Mouse (Mus musculus) hindbrain, embryonic 10.5 days (tissue): ENCODE results near the gene Drg2. TPM values are rescaled to one million over a fixed set of nuclear protein-coding genes. Genes with fewer than 3 reads are reported as not detected.

Experiments used
- DNase-seq: peaks from one replicate; pipeline ENCODE4 v3.0.0-alpha.2; 2017; ENCODE audit warnings: low spot score
- H3K27ac ChIP-seq: fragments of 300-500 bp; sonication (generic); 2 replicates; pipeline ENCODE4 v1.5.1; 2016; ENCODE audit warnings: mild to moderate bottlenecking, moderate library complexity
- H3K27me3 ChIP-seq: fragments of 300-500 bp; sonication (generic); 2 replicates; pipeline ENCODE4 v1.6.1; 2016; ENCODE audit warnings: mild to moderate bottlenecking; ENCODE audit not compliant: poor library complexity, insufficient read depth, severe bottlenecking
- H3K36me3 ChIP-seq: fragments of 300-500 bp; sonication (generic); 2 replicates; pipeline ENCODE4 v1.6.1; 2016; ENCODE audit warnings: mild to moderate bottlenecking, moderate library complexity
- H3K4me1 ChIP-seq: fragments of 300-500 bp; sonication (generic); replicated peaks from 2 replicates; pipeline ENCODE4 v1.6.1; 2016; ENCODE audit warnings: mild to moderate bottlenecking
- H3K4me3 ChIP-seq: fragments of 300-500 bp; sonication (generic); 2 replicates; pipeline ENCODE4 v1.5.1; 2016; ENCODE audit warnings: mild to moderate bottlenecking, moderate library complexity
- H3K9me3 ChIP-seq: fragments of 300-500 bp; sonication (generic); 2 replicates; pipeline ENCODE4 v1.6.1; 2016; ENCODE audit warnings: mild to moderate bottlenecking, moderate library complexity
- WGBS: fragments of 180-500 bp; shearing (Covaris S2); methylation state at CpG from one replicate; pipeline ENCODE4 v1.1.7; 2016; 5-methylcytosine and 5-hydroxymethylcytosine counted together
- polyA plus RNA-seq: library from polyadenylated mRNA; unstranded; fragments of >200 nt; fragmentation: Nextera tagmentation; extraction: Ambion mirVana; gene quantifications from 2 replicates; pipeline ENCODE4 v1.2.1, GENCODE M21; 2016

Drg2 gene
- polyA plus RNA-seq, 1 experiment from 2014 or later = 131 TPM

DNA sequence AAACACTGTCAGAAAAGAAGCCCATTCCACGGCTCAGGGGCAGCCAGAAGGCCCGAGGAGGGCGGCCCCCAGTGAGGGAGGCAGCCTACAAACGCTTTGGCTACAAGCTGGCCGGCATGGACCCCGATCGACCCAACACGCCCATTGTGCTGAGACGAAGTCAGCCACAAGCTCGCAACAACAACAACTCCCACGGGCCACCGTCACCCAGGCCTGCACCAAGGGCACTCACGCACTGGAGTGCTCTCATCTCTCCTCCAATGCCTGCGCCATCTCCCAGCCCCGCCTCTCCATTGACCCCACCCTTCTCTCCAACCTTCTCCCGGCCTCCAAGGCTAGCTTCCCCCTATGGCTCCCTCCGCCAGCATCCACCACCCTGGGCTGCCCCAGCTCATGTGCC is 23.7 kb downstream of the Drg2 start:
- 46% methylated on average over 17 of the region's 17 CpGs for WGBS
- Histone ChIP-seq H3K9me3 (no peaks in the 10 kb centered on the region), H3K27me3 (no peaks in the 10 kb centered on the region), H3K4me3 (peak overlapping the region; percentile 23; the same call in 1 of the 2 replicates), H3K4me1 (peaks cover 19% of the 10 kb centered on the region), H3K36me3 (no peaks in the 10 kb centered on the region), H3K27ac (peak overlapping the region; percentile 64)
- DNase-seq = peak; percentile 25

DNA sequence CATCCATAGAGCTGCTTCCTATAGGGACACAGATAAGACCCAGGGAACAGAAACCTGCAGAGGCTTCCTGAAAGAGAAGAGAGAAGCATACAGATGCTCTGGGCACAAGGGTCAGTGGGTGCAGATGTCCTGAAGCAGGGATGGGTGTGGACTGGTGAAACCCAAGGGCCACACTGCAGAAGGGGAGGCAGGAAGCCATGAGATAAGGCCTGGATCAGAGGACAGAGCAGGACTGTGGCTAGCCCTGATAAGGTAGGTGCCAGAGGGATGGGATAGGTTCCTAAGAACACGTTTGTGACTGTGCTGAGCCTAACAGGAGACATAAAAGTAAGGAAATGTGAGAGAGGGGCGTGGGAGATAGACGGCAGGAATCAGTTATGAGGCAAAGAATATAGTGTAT is 31.9 kb downstream of the Drg2 start:
- H3K4me1 ChIP-seq = no peaks in the 10 kb centered on the region
- no peak for DNase-seq
- no peak overlapping the region for H3K4me3 ChIP-seq
- no peaks in the 10 kb centered on the region for H3K36me3 ChIP-seq
- no peak overlapping the region for H3K27ac ChIP-seq
- no peaks in the 10 kb centered on the region for H3K27me3 ChIP-seq
- H3K9me3 ChIP-seq = no peaks in the 10 kb centered on the region
- WGBS = 75% methylated on average over 3 of the region's 3 CpGs

- H3K4me1 ChIP-seq = no peaks in the 10 kb centered on the region
- H3K27ac ChIP-seq = no peak overlapping the region
- no peak for DNase-seq
- no peak overlapping the region for H3K4me3 ChIP-seq
- no peaks in the 10 kb centered on the region for H3K36me3 ChIP-seq
- WGBS = 90% methylated on average over 5 of the region's 5 CpGs
- H3K27me3 ChIP-seq = no peaks in the 10 kb centered on the region
- H3K9me3 ChIP-seq = no peaks in the 10 kb centered on the region
These were observed 38.3 kb downstream of the Drg2 start for GRCm38 (mm10) chr11:60492726-60493125.

GRCm38 (mm10) chr11:60495692-60496091 is 41.3 kb downstream of the Drg2 start:
- Histone ChIP-seq H3K36me3 (no peaks in the 10 kb centered on the region), H3K27me3 (no peaks in the 10 kb centered on the region), H3K4me3 (no peak overlapping the region), H3K9me3 (no peaks in the 10 kb centered on the region), H3K4me1 (no peaks in the 10 kb centered on the region), H3K27ac (no peak overlapping the region)
- DNase-seq = no peak
- 73% methylated on average over 2 of the region's 2 CpGs for WGBS

DNA sequence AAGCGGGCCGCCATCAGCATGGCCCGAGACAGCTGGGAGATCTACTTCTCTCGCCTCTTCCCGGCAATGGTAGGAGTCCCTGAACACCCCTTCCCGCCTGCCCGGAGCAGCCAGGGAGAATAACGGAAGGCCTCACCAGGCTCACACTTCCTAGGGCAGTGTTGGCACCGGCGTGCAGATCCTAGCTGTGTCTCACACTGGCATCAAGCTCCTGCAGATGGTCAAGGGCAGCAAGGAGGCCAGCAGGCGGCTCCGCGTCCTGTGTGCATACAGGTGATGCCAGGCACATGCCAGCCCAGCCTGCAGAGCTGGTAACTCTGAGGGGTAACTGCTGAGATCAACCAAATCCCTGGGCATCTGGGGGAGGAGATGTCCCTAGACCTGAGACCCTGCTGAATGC is 52.9 kb downstream of the Drg2 start:
- Histone ChIP-seq H3K9me3 (no peaks in the 10 kb centered on the region), H3K27ac (no peak overlapping the region), H3K4me1 (peaks cover 19% of the 10 kb centered on the region), H3K27me3 (peaks cover 51% of the 10 kb centered on the region), H3K4me3 (no peak overlapping the region), H3K36me3 (no peaks in the 10 kb centered on the region)
- WGBS = 84% methylated on average over 13 of the region's 13 CpGs
- DNase-seq = no peak

GRCm38 (mm10) chr11:60508950-60509349 is 54.6 kb downstream of the Drg2 start:
- no peaks in the 10 kb centered on the region for H3K36me3 ChIP-seq
- peak overlapping the region; percentile 68 for H3K27ac ChIP-seq
- DNase-seq = peak; percentile 10
- peaks cover 51% of the 10 kb centered on the region for H3K27me3 ChIP-seq
- peak overlapping the region; percentile 49 for H3K4me3 ChIP-seq
- WGBS = 6% methylated on average over 11 of the region's 11 CpGs
- H3K4me1 ChIP-seq = peaks cover 19% of the 10 kb centered on the region
- no peaks in the 10 kb centered on the region for H3K9me3 ChIP-seq

DNA sequence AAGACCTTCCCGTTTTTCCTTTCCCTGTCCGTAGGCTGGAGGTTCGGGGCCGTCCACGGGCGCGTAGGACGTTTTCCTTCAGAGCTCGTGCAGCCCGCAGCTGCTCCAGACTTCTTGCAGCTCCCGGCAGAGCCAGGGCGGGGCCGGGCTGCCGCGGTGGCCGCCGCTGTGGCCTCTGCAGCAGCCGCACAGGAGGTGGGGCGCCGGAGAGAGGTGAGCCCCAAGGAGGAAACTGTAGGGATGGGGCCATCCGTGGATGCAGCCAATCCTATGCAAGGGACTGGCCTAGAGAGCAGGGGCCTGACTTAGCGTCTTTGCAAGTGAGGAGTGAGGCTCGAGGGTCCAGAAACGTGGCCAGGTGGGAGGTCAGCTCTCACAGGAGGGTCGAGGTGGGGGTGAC is 55.1 kb downstream of the Drg2 start:
- Histone ChIP-seq H3K36me3 (no peaks in the 10 kb centered on the region), H3K4me1 (peaks cover 19% of the 10 kb centered on the region), H3K9me3 (no peaks in the 10 kb centered on the region), H3K4me3 (peak overlapping the region; percentile 49), H3K27ac (peak overlapping the region; percentile 68), H3K27me3 (peaks cover 51% of the 10 kb centered on the region)
- 1% methylated on average over 25 of the region's 25 CpGs for WGBS
- DNase-seq = peak; percentile 46

DNA sequence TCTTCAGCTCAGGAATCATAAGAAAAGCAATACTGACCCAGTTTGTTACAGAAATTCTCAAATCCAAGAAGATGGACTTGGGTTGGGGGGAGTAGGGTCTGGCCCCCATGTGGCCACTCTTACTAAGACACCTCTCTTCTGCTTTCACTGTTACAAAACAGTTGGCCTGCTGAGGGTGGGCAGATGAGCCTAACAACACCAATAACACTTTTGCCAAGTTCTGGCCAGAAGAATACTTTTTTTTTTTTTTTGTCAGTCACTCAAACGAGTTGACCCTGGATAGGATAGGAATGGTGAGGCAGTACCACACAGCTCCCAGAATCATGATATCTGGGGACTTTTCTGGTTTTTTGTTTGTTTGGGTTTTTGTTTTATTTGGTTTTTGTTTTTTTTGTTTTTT is 57.5 kb downstream of the Drg2 start:
- Histone ChIP-seq H3K27me3 (peaks cover 42% of the 10 kb centered on the region), H3K36me3 (no peaks in the 10 kb centered on the region), H3K4me3 (no peak overlapping the region), H3K9me3 (no peaks in the 10 kb centered on the region), H3K27ac (no peak overlapping the region), H3K4me1 (peaks cover 21% of the 10 kb centered on the region)
- 86% methylated on average over 1 of the region's 1 CpGs for WGBS
- DNase-seq = no peak

GRCm38 (mm10) chr11:60512520-60512919 is 58.1 kb downstream of the Drg2 start:
- Histone ChIP-seq H3K27me3 (peaks cover 36% of the 10 kb centered on the region), H3K9me3 (no peaks in the 10 kb centered on the region), H3K4me3 (no peak overlapping the region), H3K4me1 (peaks cover 21% of the 10 kb centered on the region), H3K27ac (no peak overlapping the region), H3K36me3 (no peaks in the 10 kb centered on the region)
- 77% methylated on average over 2 of the region's 2 CpGs for WGBS
- DNase-seq = no peak

GRCm38 (mm10) chr11:60514941-60515340 is 60.5 kb downstream of the Drg2 start:
- DNase-seq = no peak
- peaks cover 6% of the 10 kb centered on the region; the same call in 1 of the 2 replicates for H3K4me1 ChIP-seq
- 70% methylated on average over 2 of the region's 2 CpGs for WGBS
- H3K9me3 ChIP-seq = no peaks in the 10 kb centered on the region
- no peak overlapping the region for H3K4me3 ChIP-seq
- H3K27me3 ChIP-seq = peaks cover 13% of the 10 kb centered on the region
- no peaks in the 10 kb centered on the region for H3K36me3 ChIP-seq
- no peak overlapping the region for H3K27ac ChIP-seq

DNA sequence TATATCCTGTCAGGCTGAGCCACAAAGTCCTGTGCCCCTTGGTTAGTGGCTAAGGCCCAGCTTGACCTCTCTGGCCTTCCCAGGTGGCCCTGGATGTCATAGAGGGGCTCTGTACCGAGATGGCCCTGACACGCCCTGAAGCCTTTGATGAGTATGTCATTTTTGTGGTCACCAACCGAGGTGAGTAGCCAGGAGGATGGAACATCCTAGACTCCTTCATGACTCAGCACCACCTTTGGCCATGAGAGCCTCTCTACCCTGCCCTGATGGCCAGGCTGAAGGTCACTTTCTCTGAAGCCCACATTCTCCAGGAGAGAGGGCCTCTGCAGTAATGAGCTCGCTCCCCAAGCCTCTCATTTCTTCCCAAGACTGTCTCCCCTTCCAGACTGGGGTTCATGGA is 63.9 kb downstream of the Drg2 start:
- no peaks in the 10 kb centered on the region for H3K27me3 ChIP-seq
- 80% methylated on average over 4 of the region's 4 CpGs for WGBS

More for the DNA sequence above, 63.9 kb downstream of the Drg2 start:
- H3K9me3 ChIP-seq = no peaks in the 10 kb centered on the region
- no peak for DNase-seq
- 0 out of 2 replicates have a peak, but pooled peaks cover 5% of the 10 kb centered on the region for H3K4me1 ChIP-seq
- H3K4me3 ChIP-seq = no peak overlapping the region
- no peaks in the 10 kb centered on the region for H3K36me3 ChIP-seq
- no peak overlapping the region for H3K27ac ChIP-seq

Other genes starting within 250 kb of the Drg2 start
- gene Srebf1, start 232.0 kb upstream of the Drg2 start, polyA plus RNA-seq = 45.0 and 55.8 TPM in 2 replicates
- gene Tom1l2, start 101.7 kb upstream of the Drg2 start, polyA plus RNA-seq = 21.6 and 30.7 TPM in 2 replicates
- gene Drc3, start 101.3 kb upstream of the Drg2 start, polyA plus RNA-seq = 2.8 and 6.0 TPM in 2 replicates
- 26.6 and 30.0 TPM in 2 replicates for gene Gid4, start 37.4 kb upstream of the Drg2 start, polyA plus RNA-seq
- gene Atpaf2, start 36.1 kb upstream of the Drg2 start, polyA plus RNA-seq = 43.0 and 51.9 TPM in 2 replicates
- gene Myo15, start 14.7 kb downstream of the Drg2 start, polyA plus RNA-seq = 0.16 and 0.36 TPM in 2 replicates
- 31.9 and 33.8 TPM in 2 replicates for gene Alkbh5, start 81.8 kb downstream of the Drg2 start, polyA plus RNA-seq
- 144 and 152 TPM in 2 replicates for gene Llgl1, start 245.1 kb downstream of the Drg2 start, polyA plus RNA-seq